Mouse (Mus musculus) inflammation-experienced regulatory T-cells, adult 6 months (primary cell): Measurements from ENCODE around the gene Galnt9. TPM values are rescaled to one million over a fixed set of nuclear protein-coding genes. Genes with fewer than 3 reads are reported as not detected.

Experiments
- ATAC-seq: one replicate; pipeline ENCODE4 v1.8.0; 2017
- polyA plus RNA-seq, 3 experiments: library from polyadenylated mRNA; unstranded; fragments of 100-300 nt; shearing (Covaris generic); gene quantifications; one replicate each; pipeline ENCODE4 v1.2.1; 2017

Gene Galnt9
- polyA plus RNA-seq, 3 experiments from 2014 or later, result 4.5 to 9.7 (median 7.5) TPM

DNA sequence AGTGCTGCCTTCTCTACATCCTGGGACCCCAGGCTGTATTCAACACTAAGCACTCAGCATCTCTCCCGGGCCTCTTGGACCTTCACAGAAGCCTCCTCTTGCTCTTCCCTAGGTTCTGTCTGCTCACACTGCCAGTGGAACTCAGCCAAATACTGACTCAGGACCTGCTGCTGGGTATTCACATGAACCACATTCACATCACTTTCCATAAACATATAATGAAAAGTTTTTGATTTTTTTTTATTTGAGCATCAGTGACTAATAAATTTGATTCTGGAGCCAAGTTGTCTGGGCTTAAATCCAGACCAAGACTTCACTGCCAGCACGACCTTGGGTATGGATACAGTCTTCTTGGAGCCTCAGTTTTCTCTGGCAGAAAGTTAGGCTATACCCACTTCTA lies 3.2 kb upstream of the Galnt9 start:
- ATAC-seq, result no peak

DNA sequence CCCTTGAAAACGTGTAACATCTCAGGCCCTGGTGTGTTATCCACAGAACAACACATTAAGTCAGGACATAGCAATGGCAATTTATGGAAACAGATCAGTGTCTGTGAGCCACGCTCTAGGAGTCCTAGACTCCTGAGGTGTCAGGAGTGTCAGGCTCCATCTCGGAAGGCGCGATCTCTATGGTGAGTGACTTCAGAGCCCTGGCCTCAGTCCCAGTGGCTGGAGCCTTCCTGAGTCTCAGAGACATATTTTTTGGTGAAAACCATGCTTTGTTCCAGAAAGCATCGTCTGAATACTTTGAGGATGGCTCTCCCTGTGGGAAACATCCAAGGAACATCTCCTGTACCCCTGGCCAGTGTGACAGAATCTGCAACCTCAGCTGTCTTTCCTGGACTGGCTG lies 2.7 kb upstream of the Galnt9 start:
- ATAC-seq, result no peak

DNA sequence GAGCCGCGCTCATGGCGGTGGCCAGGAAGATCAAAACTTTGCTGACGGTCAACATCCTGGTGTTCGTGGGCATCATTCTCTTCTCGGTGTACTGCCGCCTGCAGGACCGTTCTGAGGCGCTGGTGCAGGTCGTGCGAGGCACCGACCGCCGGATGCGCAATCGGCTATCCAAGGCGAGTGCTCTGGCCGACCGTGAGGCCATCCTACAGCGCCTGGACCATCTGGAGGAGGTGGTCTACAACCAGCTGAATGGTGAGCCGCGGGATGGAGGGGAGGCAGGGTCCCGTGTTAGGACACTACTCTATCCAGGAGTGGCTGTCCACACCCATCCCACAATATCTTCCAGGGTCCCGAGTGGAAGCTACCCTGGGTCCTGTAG lies 525 bp downstream of the Galnt9 start:
- no peak for ATAC-seq

DNA sequence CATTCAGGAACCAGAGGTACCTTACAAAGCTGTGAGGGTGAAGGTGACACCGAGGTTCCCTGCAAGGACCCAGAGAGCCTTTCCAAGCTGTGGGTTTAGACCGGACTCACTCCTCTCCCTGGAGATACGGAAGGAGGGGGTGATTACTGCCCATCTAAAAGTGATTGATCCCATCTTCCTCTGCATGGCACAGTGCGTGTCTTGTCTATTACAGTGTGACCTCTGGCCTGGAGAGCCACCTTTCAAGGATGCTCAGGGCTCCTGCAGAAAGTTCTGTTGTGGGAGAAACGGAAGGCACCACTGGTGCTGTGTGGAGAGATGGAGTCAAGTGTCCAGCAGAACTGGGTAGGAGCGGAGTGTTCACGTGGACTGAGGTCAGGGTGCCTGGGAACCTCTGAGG lies 1.2 kb downstream of the Galnt9 start:
- no peak for ATAC-seq

DNA sequence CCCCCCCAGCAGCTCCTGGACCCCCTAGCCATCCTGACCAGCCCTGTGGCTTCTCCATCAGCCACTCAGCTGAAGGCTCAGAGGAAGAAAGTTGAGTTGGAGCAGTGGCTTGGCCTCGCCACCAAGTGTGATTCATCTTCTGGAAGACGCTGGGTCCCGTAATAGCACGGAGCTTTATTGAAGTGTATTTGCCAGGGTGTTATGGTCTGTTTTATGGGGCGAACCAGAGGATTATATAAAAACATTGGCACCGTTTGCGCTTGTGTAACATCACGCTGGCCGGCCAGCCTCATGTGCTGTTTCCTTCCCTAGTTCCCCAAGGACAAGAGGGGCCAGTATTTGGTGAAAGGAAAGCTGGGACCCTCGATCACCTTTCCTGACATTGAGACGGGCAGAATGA lies 2.0 kb downstream of the Galnt9 start:
- no peak for ATAC-seq

DNA sequence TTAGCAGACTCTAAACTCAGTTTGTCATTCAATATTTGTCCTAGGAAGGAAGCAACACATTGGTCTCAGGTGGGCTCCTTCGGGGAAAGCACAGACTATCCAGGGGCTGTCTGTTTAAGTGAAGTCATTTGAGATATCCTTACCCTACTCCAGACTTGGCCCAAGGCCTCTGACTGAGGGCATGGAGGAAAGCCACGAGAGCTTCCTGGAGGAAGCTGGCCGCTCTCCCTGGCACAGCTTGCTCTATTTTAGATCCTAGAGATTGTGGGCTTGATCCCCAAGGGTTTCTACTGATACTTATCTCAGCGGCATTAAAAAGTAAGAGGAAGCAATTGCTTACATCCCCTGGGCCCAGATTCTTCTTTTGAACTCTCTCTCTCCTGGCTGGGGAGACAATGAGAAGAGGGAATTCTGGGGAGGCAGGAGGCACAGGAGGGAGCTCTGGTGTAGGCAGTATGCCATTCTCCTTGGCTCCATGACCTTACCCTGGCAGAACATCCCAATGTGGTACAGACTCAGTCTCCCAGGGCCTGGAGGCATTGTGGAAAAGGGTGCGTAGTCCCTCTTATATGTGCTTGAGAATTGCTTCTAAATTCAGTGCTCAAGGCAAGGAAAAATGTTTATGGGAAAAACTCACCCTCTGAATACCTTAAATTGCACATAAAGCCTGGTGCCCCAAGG lies 2.7 kb downstream of the Galnt9 start:
- no peak for ATAC-seq

DNA sequence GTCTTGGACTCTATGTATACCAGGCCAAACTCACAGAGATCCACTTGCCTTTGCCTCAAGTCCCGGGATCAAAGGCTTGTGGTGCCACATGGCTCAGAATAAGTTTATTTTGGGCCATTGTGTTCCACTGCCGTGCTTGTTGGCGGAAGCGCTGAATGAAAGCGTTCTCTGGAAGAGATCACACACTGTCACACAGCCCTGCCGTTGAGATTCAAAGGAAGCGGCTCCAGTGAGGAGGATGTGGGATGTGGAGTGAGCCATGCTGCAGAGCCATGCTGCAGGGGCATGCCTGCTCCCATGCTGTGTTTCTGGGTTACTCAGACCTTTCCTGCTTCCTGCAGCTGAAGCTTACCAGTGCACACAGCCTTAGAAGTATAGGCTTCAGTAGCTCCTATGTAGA lies 4.3 kb downstream of the Galnt9 start:
- ATAC-seq, result no peak

DNA sequence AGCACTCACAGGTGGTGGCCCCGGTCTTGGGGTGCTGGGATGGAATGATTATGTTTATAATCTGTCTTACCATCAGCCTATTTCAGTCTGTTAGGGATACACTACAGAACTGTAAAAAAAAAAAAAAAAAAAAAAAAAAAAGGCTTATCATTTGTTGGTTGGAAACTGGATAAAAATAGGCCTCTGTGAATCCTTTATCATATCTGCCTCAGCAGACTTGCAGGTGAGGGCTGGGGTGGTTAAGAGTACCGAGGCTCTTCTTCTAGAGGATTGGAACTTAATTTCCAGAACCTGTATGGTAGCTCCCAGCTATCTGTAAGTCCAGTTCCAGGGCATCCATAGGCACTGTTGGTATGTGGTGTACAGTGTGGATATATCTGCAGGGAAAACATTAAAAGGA lies 6.0 kb downstream of the Galnt9 start:
- ATAC-seq, result no peak

DNA sequence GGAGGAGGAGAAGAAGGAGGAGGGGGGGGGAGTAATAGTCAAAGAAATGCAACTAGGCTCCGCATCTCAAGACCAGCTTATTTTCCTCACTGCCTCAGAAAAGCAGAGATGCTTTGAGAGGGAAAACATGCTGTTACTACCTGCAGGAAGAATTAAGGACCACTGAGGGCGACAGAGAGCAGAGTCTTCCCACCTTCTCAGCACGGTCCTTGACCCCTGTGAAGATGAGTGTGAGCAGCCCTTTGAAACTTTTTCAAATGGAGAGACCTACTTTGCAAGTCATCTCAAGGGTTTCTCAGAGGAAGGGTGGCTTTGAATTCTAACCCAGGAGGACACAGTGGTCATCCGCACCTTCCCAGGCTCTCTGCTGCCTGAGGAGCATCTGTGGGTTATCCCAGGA lies 6.7 kb downstream of the Galnt9 start:
- no peak for ATAC-seq

DNA sequence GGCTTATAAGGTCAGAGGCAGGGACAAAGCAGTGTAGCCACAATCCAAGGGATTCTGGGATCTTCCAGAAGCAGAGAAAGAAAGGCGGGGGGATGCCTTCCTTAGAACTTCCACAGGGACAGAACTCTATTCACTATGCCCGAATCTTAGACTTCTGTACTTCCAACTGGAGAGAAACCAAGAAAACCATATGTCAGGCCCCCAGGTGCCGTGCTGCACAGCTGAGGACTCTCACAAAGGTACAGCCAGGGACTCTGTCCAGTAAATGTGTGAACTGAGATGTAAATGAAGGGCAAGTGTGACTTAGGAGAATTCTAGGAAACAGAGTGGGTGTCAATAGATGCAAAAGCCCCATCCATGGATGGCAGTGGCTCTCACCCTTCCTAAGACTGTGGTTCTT lies 7.8 kb downstream of the Galnt9 start:
- ATAC-seq, result no peak

DNA sequence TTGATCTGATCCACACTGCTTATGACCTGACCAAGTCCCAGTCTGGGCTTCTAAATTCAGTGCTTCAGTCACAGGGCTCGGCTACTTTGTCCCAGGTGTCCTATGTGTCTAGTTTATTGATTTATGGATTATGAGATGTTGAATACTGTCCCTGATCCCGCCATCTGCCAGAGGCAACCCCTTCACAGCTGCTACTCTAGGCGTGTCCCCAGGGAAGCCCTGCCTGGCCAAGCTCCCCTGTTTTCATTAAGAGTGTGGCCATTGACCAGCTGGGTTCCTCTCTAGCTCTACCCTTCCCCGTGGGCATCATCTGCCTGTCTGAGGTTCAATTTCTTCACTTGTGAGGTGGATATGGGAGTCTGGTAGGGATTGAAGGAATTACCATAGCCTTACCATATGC lies 9.2 kb downstream of the Galnt9 start:
- no peak for ATAC-seq

DNA sequence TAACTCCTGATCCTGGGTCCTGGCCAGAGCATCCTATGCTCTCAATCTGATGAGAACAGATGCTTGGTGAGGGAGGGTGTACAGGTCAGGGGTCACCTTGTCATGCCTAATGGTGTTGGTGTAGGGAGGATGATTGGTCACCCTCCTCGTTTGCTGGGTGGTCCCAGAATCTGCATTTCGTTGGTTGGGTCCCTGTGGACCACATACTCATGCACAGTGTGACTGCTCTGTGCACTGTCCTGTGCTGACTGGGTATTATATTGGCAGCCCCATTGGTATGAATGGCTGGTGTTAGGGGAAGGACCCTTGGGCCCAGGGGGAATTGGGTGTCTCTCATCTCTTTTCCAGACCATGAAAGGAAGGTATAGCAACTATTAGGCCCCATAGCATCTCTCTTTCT lies 11.0 kb downstream of the Galnt9 start:
- no peak for ATAC-seq

DNA sequence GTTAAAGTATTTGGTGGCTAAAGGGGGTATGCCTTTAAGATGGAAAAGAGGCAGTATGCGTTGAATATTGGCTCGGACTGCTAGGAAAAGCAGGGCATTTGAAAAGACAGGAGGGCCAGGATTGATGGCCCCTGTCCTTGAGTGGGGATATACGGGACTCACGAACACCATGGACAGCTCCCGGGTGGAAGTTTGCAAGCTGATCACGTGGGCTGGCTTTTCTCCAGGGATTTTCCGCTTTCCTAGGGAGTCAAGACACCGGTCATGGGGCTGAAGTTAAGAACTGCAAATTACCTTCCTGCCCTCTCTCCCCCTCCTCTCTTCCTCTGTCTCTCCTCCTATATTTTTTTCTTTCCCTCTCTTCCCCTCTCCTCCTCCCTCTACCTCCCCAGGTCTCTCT lies 14.2 kb downstream of the Galnt9 start:
- no peak for ATAC-seq

DNA sequence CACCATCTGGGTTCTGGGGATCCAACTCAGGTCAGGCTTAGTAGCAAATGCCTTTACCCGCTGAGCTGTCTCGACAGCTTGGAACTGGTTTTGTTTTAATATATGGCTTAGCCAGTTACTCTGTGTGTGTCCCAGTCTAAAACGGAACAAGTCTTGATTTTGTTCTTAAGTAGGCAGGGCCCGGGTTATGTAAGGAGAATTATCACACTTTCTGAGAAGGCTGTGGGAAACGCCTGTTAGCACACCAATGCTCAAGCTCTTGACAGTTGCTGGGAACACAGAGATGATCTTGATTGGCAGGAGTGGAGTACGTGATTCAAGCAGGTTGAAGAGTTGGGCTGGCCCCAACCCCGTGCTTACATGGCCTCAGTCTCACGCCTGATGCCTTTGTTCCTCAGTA lies 15.5 kb downstream of the Galnt9 start:
- no peak for ATAC-seq

DNA sequence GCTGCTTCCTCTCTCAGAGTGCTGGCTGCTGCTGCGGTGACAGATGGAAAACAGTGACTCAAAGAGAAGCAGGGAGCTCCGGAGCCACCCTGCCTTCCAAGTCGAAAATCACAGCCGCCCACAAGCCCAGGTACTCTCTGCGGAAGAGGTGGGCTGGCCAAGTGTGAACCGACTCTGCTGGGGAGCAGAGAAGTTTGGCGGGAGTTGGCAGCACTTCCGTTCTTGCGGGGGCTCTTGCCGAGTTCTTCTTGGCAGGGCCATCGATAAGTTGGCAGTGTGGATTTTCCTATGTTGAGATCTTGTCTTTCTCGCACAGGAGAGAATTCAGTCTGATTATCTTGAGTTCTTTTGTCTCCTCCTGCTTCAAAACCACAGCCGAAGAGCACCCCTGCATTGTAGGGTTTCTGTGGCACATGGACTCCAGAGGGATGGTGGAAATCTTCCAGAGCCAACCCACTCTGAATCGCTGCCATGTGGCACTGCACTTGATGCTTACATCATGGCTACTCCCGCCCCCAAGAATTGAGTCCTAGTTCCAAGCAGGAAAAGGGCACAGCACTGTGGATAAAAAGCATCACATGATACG lies 18.7 kb downstream of the Galnt9 start:
- no peak for ATAC-seq

DNA sequence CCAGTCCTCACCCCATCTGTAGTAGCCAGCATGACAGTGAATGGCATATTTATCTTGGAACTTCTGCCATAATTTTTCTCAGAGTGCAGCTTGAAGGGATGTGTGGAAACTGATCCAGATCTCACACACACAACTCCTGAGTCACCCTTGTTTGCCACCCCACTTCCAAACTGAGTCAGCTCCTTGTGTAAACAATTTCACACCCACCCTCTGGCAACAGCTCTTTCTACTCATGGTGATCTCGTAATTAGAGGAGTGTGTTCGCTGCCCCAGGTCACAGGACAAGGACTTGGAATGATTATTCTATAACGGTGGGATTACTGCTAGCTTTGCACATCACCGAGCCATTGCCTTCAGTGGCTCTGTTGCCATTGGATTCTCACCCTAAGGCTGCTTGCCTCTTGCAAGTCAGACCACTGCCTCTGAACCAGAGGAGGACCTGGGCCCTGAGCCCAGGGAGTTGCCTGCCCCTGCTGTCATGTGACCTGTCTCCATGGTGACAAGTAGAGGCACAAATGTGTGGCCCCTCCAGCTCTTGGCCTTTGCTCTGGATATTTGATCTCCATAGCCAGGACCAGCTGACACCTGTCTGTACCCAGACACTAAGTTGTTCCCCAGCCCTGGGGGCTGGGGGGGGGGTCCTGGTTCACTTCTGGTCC lies 21.0 kb downstream of the Galnt9 start:
- ATAC-seq, result no peak

DNA sequence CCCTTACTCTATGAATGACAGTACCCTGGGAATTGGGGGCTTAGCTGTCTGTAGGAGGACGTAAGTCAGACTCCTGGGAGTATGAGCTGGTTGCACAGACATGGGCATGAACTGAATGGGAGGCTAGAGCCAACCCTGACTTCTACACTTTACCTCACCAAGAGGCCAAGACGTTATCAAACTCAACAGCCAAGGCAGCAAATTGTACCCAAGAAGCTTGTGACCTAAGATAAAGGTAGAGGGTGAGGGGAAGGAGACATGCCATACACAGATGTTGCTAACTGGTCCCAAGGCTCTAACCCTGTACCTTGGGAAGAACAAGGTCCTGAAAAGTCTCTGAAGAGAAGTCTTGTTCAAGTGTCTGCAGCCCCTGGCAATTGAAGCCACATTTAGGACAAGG lies 23.4 kb downstream of the Galnt9 start:
- no peak for ATAC-seq

DNA sequence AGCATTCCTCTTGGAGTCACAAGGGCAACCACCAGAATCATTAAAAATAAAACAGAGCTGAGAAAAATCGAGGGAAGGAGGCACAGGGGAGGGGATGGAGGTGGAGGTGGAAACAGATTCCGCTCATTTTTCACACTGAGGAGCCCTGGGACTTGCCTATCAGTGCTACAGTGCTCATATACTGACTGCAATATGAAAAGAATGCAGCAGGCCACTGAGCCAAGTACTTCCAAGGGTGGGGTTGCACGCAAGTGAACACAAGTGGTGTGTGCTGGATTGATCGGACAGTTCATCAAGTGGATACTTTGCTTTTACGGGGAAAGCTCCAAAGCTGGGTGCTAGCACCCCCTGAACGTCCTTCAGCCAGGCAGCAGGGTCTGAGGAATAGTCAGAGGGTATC lies 30.7 kb downstream of the Galnt9 start:
- no peak for ATAC-seq

DNA sequence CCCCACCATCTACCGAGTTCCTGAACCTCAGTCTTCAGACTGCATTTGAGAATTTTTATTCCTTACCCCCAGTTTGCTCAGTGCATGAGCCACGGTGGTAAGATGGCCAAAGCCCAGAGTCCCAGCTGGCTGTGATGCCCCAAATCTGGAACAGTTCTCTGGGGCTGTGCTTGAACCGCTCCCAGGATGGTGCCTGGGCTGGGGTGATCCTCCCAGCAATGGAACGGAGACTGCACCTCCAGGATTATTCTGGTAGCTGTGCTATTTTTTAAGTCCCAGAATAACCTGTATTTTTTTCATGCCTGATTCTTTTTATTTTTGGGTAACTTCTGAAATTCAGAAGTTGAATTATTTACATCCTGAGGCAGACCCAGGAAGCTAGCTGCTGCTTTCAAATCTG lies 35.1 kb downstream of the Galnt9 start:
- no peak for ATAC-seq

DNA sequence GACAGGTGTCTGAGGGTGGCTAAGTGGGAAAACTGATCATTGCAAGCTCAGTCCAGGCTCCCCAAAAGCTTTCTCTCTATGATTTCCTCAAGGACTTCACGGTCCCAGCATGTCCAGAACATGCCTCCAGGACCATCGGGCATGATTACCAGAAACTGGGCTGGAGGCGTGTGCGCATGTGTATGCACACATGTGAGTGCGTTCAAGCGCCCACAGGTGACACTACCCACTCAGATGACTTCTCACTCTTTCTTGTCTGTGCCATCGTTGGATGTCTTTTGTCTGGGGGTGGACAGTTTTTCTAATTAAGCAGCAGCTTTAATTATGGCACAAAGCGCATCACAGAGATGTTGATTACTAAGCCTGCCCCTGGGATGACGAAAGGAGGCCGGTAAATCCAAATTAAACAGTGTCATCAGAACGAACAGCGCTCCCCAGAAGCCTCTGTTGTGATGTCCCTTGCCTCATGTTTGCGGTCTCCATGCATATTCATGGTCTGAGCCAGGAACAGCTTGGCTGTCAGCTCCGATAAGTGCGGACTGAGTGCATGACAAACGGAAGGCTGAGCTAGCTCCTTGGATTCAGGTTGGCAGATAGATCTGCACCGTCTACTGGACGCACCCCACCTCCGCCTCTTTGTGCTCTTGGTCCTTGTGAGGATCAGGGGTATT lies 36.5 kb downstream of the Galnt9 start:
- ATAC-seq, result no peak

DNA sequence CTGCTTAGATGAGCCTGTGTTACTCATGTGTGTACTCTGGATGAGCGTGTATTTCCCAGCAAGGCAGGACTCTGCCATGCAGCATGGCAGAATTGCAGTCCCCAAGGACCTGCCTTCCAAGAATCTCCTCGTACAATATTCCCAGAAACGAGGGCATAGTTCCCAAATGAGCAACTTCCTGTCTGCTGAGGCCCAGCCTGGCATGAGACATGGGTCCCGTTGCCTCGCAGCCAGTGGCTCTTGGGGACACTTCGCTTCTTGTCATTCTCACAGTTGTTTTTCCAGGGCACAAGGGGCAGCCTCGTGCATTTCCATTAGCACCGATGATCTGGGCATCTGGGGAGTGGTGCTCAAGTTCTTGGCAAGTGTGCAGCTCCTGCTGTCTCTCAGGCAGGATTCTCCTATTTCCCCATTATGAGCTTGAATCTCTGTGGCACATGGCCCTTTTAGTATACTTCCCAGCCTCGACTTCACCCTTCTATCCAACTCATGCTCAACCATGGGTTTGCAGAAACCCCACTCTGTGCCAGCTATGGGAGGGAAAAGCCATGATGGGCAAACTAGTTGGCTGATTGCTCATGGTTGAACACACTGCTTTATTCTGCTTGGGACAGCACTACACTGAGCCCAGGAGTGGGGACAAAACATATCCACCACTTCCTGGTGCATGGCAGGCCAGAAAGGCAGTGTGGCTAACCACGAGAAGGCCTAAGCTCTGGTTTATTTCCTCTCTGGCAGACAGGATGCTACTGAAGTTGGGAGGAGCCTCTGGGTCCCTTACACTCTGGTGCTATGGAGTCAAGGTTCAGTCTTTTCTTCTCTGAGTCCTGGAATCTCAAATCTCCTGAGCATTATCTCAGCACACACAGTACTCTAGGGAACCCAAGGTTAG lies 38.7 kb downstream of the Galnt9 start:
- ATAC-seq, result peak; percentile 94

DNA sequence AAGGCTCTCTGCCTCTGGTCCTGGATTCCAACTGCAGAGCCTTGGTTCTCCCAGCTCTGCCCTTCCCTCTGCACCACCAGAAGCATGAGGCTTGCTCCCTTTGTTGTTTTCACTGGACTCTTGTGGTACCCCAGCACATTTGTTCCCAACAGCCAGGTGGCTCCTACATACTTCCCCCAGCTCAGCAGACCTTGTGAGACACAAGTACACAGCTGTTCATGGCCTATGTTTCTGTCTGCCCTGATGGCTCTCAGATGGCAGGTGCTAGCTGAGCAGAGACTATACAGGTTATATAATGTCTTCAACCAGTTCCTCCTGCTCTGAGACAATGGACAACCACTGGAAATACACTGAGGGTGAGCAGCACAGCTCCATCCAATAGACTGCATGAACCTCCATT lies 43.3 kb downstream of the Galnt9 start:
- ATAC-seq, result no peak

DNA sequence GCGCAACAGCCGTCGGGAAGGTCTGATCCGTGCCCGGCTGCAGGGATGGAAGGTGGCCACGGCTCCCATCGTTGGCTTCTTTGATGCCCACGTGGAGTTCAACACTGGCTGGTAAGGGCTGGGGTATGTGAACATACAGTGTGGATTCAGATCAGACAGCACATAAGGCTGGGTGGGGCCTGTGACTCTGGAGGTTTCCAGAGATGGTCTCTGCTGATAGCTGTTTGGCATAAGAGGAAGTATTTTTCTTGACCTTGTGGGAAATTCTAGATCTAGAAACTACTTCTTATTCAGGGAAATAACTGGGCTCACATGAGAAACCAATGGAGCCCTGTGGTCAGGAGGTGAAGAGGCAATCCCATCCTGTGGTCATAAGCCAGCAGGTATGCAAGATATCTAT lies 45.7 kb downstream of the Galnt9 start:
- ATAC-seq, result no peak
